Mouse (Mus musculus): ENCODE results near the gene Btg2. TPM values are rescaled to one million over a fixed set of nuclear protein-coding genes. Genes with fewer than 3 reads are reported as not detected.

Gene Btg2
- polyA plus RNA-seq, 1 experiment from 2014 or later = 26.3 TPM

DNA sequence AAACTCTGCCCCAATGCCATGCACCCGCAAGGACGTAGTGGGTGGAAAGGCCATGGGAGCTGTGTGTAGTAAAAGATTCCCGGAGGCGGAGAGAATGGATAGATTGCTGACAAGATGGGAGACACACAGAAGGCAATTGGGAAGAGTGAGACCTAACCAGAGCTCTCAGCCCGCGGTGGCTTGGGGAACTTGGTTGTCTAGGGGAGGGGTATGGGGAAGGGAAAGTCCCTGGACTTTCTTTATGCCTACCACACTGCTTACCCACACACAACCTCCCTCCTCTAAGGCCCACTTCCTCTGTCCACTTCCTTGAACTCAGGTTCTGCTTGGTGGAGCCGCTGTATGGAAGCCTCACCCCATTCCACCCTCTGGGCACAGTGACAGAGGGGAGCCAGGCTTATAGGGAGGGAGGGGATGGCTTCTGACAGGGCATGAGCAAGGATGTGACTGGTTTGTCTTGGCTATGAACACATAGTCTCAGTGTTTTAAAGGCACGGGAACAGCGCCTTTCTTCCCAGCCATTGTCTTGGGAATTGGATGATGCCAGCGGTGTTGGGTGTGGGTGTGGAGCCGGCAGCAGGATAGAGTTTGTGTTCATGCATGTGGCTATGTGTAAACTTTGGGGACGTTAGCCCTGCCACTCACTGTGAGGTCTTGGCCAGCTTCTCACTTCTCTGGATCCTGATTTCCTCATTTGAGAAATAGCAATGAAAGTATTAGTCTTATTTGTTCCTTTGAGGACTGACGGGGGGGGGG is 15.0 kb upstream of the Btg2 start:
- WGBS = 65% methylated on average over 13 of the region's 13 CpGs
- H3K9me3 ChIP-seq (ENCODE audit: control insufficient read depth, low read length) = no peaks in the 10 kb centered on the region
- H3K4me2 ChIP-seq (replicated peaks) = no peak overlapping the region
- H3K27ac ChIP-seq = no peak overlapping the region
- peaks cover 22% of the 10 kb centered on the region; the same call in 1 of the 2 replicates for H3K4me1 ChIP-seq (replicated peaks; ENCODE audit: control insufficient read depth, insufficient read depth, low read length)
- H3K9ac ChIP-seq = no peak overlapping the region
- H3K4me3 ChIP-seq (replicated peaks; ENCODE audit: low read length) = no peak overlapping the region
- DNase-seq (ENCODE audit: low spot score) = no peak
- ATAC-seq (ENCODE audit: low FRiP score) = no peak
- H3K36me3 ChIP-seq (replicated peaks; ENCODE audit: control insufficient read depth, insufficient read depth) = no peaks in the 10 kb centered on the region
- no peaks in the 10 kb centered on the region for H3K27me3 ChIP-seq (ENCODE audit: control insufficient read depth, insufficient read depth, low read length)

DNA sequence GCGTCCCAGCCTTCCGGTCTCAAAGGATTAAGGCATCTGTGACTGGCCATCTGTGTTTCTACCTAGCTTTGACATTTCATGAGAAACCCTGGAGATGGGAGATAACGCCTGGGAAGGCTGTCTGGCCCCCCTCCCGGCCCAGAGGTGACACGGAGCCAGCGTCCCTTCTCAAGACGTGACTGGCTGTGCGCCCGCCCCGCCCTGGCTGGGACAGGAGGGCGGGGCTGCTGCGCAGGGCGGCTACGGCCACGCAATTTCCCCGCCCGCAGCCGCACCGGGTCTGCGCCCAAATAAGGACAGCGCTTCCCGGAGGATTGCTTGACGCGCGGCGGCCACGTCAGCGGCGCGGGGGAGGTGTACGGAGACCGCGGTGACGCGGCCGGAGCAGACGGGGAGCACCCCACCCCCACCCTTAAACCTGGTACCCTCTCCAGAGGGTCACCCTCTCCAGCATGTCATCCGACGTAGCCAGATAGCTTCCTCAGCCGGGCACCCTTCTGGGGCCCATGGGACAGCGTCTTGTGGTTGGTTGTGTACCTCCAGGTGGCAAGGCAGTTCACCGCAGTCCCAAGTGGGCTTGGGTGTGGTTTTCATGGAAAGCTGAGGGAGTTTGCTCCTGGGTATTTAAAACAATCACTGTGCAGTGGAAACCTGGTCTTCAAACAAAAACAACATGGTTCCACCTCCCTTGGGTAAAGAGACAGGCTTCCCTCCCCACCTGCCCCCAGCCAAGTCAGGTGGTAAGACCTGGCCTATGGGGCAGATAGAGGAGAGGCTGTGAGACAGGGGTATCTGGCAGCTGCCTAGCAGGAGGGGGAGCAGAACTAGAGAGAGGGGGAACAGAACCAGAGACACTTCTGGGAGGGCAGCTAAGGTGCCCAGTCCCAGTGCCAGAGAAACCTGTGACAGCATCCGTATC is 14.2 kb upstream of the Btg2 start:
- H3K4me2 ChIP-seq (replicated peaks) = peak overlapping the region; percentile 63
- ATAC-seq (ENCODE audit: low FRiP score) (peak; percentile 81), DNase-seq (ENCODE audit: low spot score) (peak; percentile 83)
- H3K27me3 ChIP-seq (ENCODE audit: control insufficient read depth, insufficient read depth, low read length) = no peaks in the 10 kb centered on the region
- no peaks in the 10 kb centered on the region for H3K9me3 ChIP-seq (ENCODE audit: control insufficient read depth, low read length)
- no peaks in the 10 kb centered on the region for H3K36me3 ChIP-seq (replicated peaks; ENCODE audit: control insufficient read depth, insufficient read depth)
- H3K4me3 ChIP-seq (replicated peaks; ENCODE audit: low read length) = peak overlapping the region; percentile 34
- WGBS = 2% methylated on average over 43 of the region's 43 CpGs
- H3K4me1 ChIP-seq (replicated peaks; ENCODE audit: control insufficient read depth, insufficient read depth, low read length) = peaks cover 16% of the 10 kb centered on the region; the same call in 1 of the 2 replicates
- peak overlapping the region; percentile 53 for H3K27ac ChIP-seq
- H3K9ac ChIP-seq = peak overlapping the region; percentile 59

DNA sequence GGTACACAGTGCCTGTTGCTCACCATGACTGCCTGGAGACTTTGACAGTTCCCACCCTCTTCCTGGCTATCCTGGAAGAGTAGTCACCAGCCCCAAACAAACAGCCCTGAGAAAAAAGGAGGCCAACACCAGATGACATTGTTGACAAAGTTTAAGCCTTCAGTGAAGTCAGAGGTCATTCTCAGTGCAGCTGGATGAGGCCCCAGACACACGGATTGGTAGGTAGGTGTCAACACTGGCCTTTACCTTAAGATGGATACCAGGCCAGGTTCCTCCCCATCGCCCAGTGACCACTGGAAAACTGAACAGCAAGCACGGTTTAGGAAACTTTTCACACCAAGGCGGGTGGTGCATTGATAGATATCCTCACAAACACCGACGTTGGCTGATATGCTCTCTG is 13.4 kb upstream of the Btg2 start:
- H3K4me2 ChIP-seq (replicated peaks) = peak overlapping the region; percentile 63
- no peak for DNase-seq (ENCODE audit: low spot score)
- no peaks in the 10 kb centered on the region for H3K27me3 ChIP-seq (ENCODE audit: control insufficient read depth, insufficient read depth, low read length)
- H3K27ac ChIP-seq = peak overlapping the region; percentile 53; the same call in 1 of the 2 replicates
- H3K4me1 ChIP-seq (replicated peaks; ENCODE audit: control insufficient read depth, insufficient read depth, low read length) = peaks cover 14% of the 10 kb centered on the region; the same call in 1 of the 2 replicates
- no peak for ATAC-seq (ENCODE audit: low FRiP score)
- 38% methylated on average over 6 of the region's 6 CpGs for WGBS
- no peaks in the 10 kb centered on the region for H3K9me3 ChIP-seq (ENCODE audit: control insufficient read depth, low read length)
- H3K4me3 ChIP-seq (replicated peaks; ENCODE audit: low read length) = peak overlapping the region; percentile 34
- H3K36me3 ChIP-seq (replicated peaks; ENCODE audit: control insufficient read depth, insufficient read depth) = no peaks in the 10 kb centered on the region
- H3K9ac ChIP-seq = peak overlapping the region; percentile 59

DNA sequence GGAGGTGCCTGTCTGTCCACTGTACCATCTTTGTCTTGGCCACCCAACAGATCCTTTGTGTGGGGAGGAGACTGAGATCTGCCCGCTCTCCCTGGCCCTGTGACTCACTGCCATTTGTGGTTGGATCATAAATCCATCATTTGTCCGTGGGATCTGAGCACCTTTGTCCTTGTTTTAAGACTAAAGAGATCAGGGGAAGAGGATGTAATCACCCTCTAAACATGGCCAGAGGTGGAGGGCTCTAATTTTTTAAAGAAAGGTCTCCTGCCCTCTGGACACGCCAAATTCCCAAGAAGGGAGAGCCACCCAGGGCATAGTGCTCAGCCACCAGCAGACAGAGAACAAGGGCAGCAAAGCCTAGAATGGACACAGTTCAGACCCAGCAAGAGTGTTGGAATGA is 12.9 kb upstream of the Btg2 start:
- H3K27ac ChIP-seq = no peak overlapping the region
- DNase-seq (ENCODE audit: low spot score) = no peak
- H3K27me3 ChIP-seq (ENCODE audit: control insufficient read depth, insufficient read depth, low read length) = no peaks in the 10 kb centered on the region
- H3K4me1 ChIP-seq (replicated peaks; ENCODE audit: control insufficient read depth, insufficient read depth, low read length) = peaks cover 14% of the 10 kb centered on the region; the same call in 1 of the 2 replicates
- WGBS = 86% methylated on average over 3 of the region's 3 CpGs
- H3K4me2 ChIP-seq (replicated peaks) = no peak overlapping the region
- no peak for ATAC-seq (ENCODE audit: low FRiP score)
- H3K9ac ChIP-seq = no peak overlapping the region
- no peak overlapping the region for H3K4me3 ChIP-seq (replicated peaks; ENCODE audit: low read length)
- H3K9me3 ChIP-seq (ENCODE audit: control insufficient read depth, low read length) = no peaks in the 10 kb centered on the region
- no peaks in the 10 kb centered on the region for H3K36me3 ChIP-seq (replicated peaks; ENCODE audit: control insufficient read depth, insufficient read depth)

DNA sequence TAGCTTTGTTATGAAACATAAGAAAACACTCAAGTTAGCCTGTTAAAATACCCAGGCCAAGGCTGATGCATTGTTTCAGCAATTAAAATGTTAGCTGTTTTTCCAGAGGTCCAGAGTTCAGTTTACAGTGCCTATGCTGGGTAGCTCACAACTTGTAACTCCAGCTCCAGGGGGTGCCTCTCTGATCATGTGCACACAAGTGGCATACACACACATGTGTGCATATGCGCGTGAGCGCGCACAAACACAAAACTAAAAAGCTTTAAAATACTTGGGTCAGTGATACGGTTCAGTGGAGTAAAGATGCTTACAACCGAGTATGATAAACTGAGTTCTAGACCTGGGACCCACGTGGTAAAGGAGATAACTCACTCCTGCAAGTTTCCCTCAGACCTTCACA is 10.2 kb upstream of the Btg2 start:
- ATAC-seq (ENCODE audit: low FRiP score) (no peak), DNase-seq (ENCODE audit: low spot score) (no peak)
- Histone ChIP-seq H3K9me3 (ENCODE audit: control insufficient read depth, low read length) (no peaks in the 10 kb centered on the region), H3K4me2 (replicated peaks) (no peak overlapping the region), H3K9ac (no peak overlapping the region), H3K27ac (no peak overlapping the region), H3K4me1 (replicated peaks; ENCODE audit: control insufficient read depth, insufficient read depth, low read length) (peaks cover 10% of the 10 kb centered on the region), H3K36me3 (replicated peaks; ENCODE audit: control insufficient read depth, insufficient read depth) (no peaks in the 10 kb centered on the region), H3K4me3 (replicated peaks; ENCODE audit: low read length) (no peak overlapping the region), H3K27me3 (ENCODE audit: control insufficient read depth, insufficient read depth, low read length) (no peaks in the 10 kb centered on the region)
- WGBS = 93% methylated on average over 7 of the region's 7 CpGs

DNA sequence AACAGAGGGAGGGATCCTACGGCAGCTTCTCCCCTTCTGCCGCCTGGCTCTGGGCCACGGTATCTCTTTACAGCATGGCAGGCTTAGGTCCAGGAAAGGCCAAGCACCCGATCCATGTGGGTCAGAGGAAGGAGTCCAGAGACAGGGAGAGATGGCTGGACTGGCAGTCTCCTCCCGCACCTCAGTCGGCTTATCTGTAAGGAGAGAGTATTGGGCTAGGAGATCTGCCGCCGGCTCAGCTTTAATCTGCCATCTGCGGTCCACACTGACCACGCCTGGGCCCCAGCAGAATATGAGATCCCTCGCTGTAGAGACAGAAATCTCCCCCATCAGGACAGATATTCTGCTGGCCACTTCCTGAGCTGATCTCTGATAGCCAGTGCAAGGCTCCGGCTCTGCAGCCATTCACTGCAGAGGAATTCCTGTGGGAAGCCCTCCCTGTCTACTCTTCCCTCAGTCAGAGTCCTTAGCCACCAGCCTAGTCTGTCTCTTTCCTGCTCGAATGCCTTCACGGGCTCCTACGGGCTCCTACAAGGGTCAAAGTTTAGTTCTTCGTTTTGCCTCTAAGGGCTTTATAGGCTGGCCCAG is 8.0 kb upstream of the Btg2 start:
- H3K4me2 ChIP-seq (replicated peaks) = no peak overlapping the region
- DNase-seq (ENCODE audit: low spot score) = no peak
- WGBS = 55% methylated on average over 16 of the region's 16 CpGs

DNA sequence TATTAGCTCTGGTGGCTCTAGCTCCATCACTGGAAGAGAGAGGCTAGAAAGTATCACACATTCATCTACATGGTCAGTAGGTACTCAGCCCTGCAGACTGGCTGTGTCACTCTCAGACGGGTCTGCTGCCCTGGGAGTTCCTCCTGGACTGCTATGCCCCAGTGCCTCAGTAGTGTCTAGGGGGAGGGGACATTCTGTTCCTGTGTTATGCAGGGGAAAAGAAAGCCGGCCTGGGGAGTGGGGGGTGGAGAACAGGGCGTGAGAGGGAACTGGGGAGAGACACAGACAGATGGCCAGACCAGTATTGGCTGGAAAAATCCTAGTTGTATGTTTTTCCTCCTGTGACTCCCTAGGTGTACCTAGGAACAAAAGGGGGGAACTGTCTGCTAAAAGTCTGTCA is 7.1 kb upstream of the Btg2 start:
- no peak overlapping the region for H3K9ac ChIP-seq
- H3K9me3 ChIP-seq (ENCODE audit: control insufficient read depth, low read length) = no peaks in the 10 kb centered on the region
- no peak overlapping the region for H3K27ac ChIP-seq
- H3K27me3 ChIP-seq (ENCODE audit: control insufficient read depth, insufficient read depth, low read length) = no peaks in the 10 kb centered on the region
- whole genome bisulfite sequencing = 12% methylated on average over 3 of the region's 3 CpGs
- ATAC-seq (ENCODE audit: low FRiP score) (no peak), DNase-seq (ENCODE audit: low spot score) (no peak)
- peaks cover 10% of the 10 kb centered on the region for H3K4me1 ChIP-seq (replicated peaks; ENCODE audit: control insufficient read depth, insufficient read depth, low read length)
- H3K4me3 ChIP-seq (replicated peaks; ENCODE audit: low read length) = no peak overlapping the region
- H3K4me2 ChIP-seq (replicated peaks) = no peak overlapping the region
- no peaks in the 10 kb centered on the region for H3K36me3 ChIP-seq (replicated peaks; ENCODE audit: control insufficient read depth, insufficient read depth)

More for the DNA sequence above, 8.0 kb upstream of the Btg2 start:
- no peaks in the 10 kb centered on the region for H3K36me3 ChIP-seq (replicated peaks; ENCODE audit: control insufficient read depth, insufficient read depth)
- ATAC-seq (ENCODE audit: low FRiP score) = no peak
- no peaks in the 10 kb centered on the region for H3K27me3 ChIP-seq (ENCODE audit: control insufficient read depth, insufficient read depth, low read length)
- H3K4me1 ChIP-seq (replicated peaks; ENCODE audit: control insufficient read depth, insufficient read depth, low read length) = peaks cover 10% of the 10 kb centered on the region
- H3K9ac ChIP-seq = no peak overlapping the region
- no peaks in the 10 kb centered on the region for H3K9me3 ChIP-seq (ENCODE audit: control insufficient read depth, low read length)
- no peak overlapping the region; the same call in 1 of the 2 replicates for H3K27ac ChIP-seq
- H3K4me3 ChIP-seq (replicated peaks; ENCODE audit: low read length) = no peak overlapping the region

DNA sequence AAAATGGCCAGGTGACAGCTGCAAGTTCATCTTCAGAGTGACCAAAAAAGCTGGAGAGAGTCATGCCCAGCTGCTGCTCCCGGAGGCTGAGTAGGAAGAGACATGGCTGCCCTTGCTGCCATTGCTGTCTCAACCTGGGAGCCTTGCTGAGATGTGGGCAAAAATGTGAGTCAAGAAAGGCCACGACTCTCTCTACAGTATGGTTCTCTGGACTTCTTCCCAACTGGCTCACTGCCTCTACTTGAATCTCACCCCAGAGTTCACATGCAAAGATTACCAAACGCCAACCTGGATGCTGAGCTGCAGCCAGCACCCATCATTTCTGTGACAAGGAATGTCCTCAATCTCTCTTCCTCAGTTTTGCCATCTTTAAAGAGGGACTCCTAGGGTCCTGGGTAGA is 5.2 kb upstream of the Btg2 start:
- Histone ChIP-seq H3K9ac (no peak overlapping the region), H3K4me1 (replicated peaks; ENCODE audit: control insufficient read depth, insufficient read depth, low read length) (peaks cover 10% of the 10 kb centered on the region), H3K36me3 (replicated peaks; ENCODE audit: control insufficient read depth, insufficient read depth) (no peaks in the 10 kb centered on the region), H3K27ac (no peak overlapping the region), H3K27me3 (ENCODE audit: control insufficient read depth, insufficient read depth, low read length) (no peaks in the 10 kb centered on the region), H3K4me2 (replicated peaks) (no peak overlapping the region), H3K4me3 (replicated peaks; ENCODE audit: low read length) (no peak overlapping the region), H3K9me3 (ENCODE audit: control insufficient read depth, low read length) (no peaks in the 10 kb centered on the region)
- ATAC-seq (ENCODE audit: low FRiP score) = no peak
- DNase-seq (ENCODE audit: low spot score) = no peak
- 81% methylated on average over 3 of the region's 3 CpGs for WGBS

DNA sequence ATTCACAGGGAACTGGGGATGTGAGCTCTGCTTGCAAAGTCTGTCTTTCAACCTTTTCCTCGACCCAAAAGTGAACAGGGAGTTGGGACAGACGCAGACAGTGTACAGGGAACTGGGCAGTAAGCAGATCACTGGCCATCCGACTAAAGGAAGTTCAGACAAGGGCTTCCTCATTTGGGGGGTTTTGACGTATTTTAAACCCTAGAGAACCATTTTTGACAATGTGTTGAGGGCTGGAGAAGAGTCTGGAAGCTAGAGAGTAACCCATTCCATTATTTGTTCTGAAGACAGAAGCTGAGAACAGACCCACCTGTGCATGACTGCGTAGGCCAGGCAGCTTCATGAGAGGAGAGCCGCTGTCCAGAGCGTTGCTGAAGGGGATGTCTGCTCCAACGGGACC is 4.8 kb upstream of the Btg2 start:
- H3K4me2 ChIP-seq (replicated peaks) = no peak overlapping the region
- H3K27me3 ChIP-seq (ENCODE audit: control insufficient read depth, insufficient read depth, low read length) = no peaks in the 10 kb centered on the region
- H3K9ac ChIP-seq = no peak overlapping the region
- WGBS = 87% methylated on average over 8 of the region's 8 CpGs
- H3K36me3 ChIP-seq (replicated peaks; ENCODE audit: control insufficient read depth, insufficient read depth) = no peaks in the 10 kb centered on the region
- peaks cover 10% of the 10 kb centered on the region for H3K4me1 ChIP-seq (replicated peaks; ENCODE audit: control insufficient read depth, insufficient read depth, low read length)
- no peaks in the 10 kb centered on the region for H3K9me3 ChIP-seq (ENCODE audit: control insufficient read depth, low read length)
- ATAC-seq (ENCODE audit: low FRiP score) = no peak
- DNase-seq (ENCODE audit: low spot score) = no peak
- no peak overlapping the region for H3K27ac ChIP-seq
- H3K4me3 ChIP-seq (replicated peaks; ENCODE audit: low read length) = no peak overlapping the region

All from hindbrain, embryonic 14.5 days (tissue).